Mouse (Mus musculus): ENCODE measurements around the gene Ppp3ca. TPM values are rescaled to one million over a fixed set of nuclear protein-coding genes. Genes with fewer than 3 reads are reported as not detected.

Ppp3ca gene
- total and polyA plus RNA-seq, 3 experiments, result 63.4 to 143 (median 130) TPM

- Histone ChIP-seq H3K79me2 (replicated peaks; ENCODE audit: control insufficient read depth, extremely low read depth, insufficient read depth, poor library complexity, severe bottlenecking) (peaks cover 64% of the 10 kb centered on the region), H3K4me1 (ENCODE audit: control insufficient read depth in 1 of 2, insufficient read depth in 2 of 2) (peaks cover 33 to 81% of the 10 kb centered on the region in 2 experiments), H3K9me3 (replicated peaks; ENCODE audit: low read length) (no peaks in the 10 kb centered on the region), H3K27me3 (replicated peaks) (no peaks in the 10 kb centered on the region), H3K4me2 (ENCODE audit: insufficient read depth, low read depth, poor library complexity, severe bottlenecking) (no peak overlapping the region), H3K4me3 (replicated peaks in 1 of 3; ENCODE audit: low read depth in 2 of 3, low read length in 2 of 3, poor library complexity in 1 of 3) (no peak overlapping the region), H3K36me3 (replicated peaks in 1 of 2; ENCODE audit: control insufficient read depth in 1 of 2, insufficient read depth in 1 of 2, low read length in 1 of 2) (peaks cover 0 to 4% of the 10 kb centered on the region in 2 experiments), H3K27ac (ENCODE audit: insufficient read depth, low read depth) (no peak overlapping the region), H3K9ac (ENCODE audit: insufficient read depth, low read depth) (no peak overlapping the region)
- TF ChIP-seq HCFC1 (IDR thresholded peaks at IDR 0.05; ENCODE audit: low read depth, low read length) (no peak), POLR2AphosphoS2 (IDR thresholded peaks at IDR 0.05; ENCODE audit: low read depth, low read length) (no peak), MAFK (IDR thresholded peaks at IDR 0.05; ENCODE audit: insufficient replicate concordance, low read length) (no peak), TCF12 (IDR thresholded peaks at IDR 0.05; ENCODE audit: low read depth, low read length) (no peak), BHLHE40 (IDR thresholded peaks at IDR 0.05; ENCODE audit: low read depth, low read length) (no peak), MAX (IDR thresholded peaks at IDR 0.05; ENCODE audit: low read length) (no peak), NRF1 (IDR thresholded peaks at IDR 0.05; ENCODE audit: low read depth, low read length) (no peak), JUN (IDR thresholded peaks at IDR 0.05; ENCODE audit: insufficient read depth, low read depth, low read length) (no peak), ZMIZ1 (IDR thresholded peaks at IDR 0.05; ENCODE audit: low read depth, low read length) (no peak)
- dilution Hi-C loops (cut with MboI; ENCODE audit: extremely low pct_ligation_motif_present, extremely low pct_unique_long_range_greater_than_20kb, low sequenced_read_pairs), result no loop called here
- no peak for DNase-seq (ENCODE audit: extremely low read depth)
- in situ Hi-C loops (cut with MboI; ENCODE audit: low pct_ligation_motif_present, low pct_unique_long_range_greater_than_20kb, low sequenced_read_pairs), result no loop called here
Measured at GRCm38 (mm10) chr3:136748761-136749476, 79.0 kb downstream of the Ppp3ca start.

- Histone ChIP-seq H3K9me3 (replicated peaks; ENCODE audit: low read length) (no peaks in the 10 kb centered on the region), H3K27me3 (replicated peaks) (no peaks in the 10 kb centered on the region), H3K4me3 (replicated peaks in 1 of 3; ENCODE audit: low read depth in 2 of 3, low read length in 2 of 3, poor library complexity in 1 of 3) (no peak overlapping the region), H3K36me3 (replicated peaks in 1 of 2; ENCODE audit: control insufficient read depth in 1 of 2, insufficient read depth in 1 of 2, low read length in 1 of 2) (peaks cover 0 to 7% of the 10 kb centered on the region in 2 experiments), H3K4me2 (ENCODE audit: insufficient read depth, low read depth, poor library complexity, severe bottlenecking) (no peak overlapping the region), H3K27ac (ENCODE audit: insufficient read depth, low read depth) (no peak overlapping the region), H3K9ac (ENCODE audit: insufficient read depth, low read depth) (no peak overlapping the region), H3K4me1 (ENCODE audit: control insufficient read depth in 1 of 2, insufficient read depth in 2 of 2) (peaks cover 28 to 81% of the 10 kb centered on the region in 2 experiments), H3K79me2 (replicated peaks; ENCODE audit: control insufficient read depth, extremely low read depth, insufficient read depth, poor library complexity, severe bottlenecking) (peaks cover 63% of the 10 kb centered on the region)
- TF ChIP-seq TBP (conservative IDR thresholded peaks at IDR 0.05; ENCODE audit: low read depth, low read length) (no peak), PAX5 (IDR thresholded peaks at IDR 0.05; ENCODE audit: low read length) (no peak), CHD2 (IDR thresholded peaks at IDR 0.05; ENCODE audit: low read length) (no peak), MAX (IDR thresholded peaks at IDR 0.05; ENCODE audit: low read length) (no peak), ZMIZ1 (IDR thresholded peaks at IDR 0.05; ENCODE audit: low read depth, low read length) (no peak), MXI1 (IDR thresholded peaks at IDR 0.05; ENCODE audit: low read depth, low read length) (no peak), HCFC1 (IDR thresholded peaks at IDR 0.05; ENCODE audit: low read depth, low read length) (no peak), SMC3 (IDR thresholded peaks at IDR 0.05; ENCODE audit: low read depth, low read length) (no peak), USF2 (conservative IDR thresholded peaks at IDR 0.05; ENCODE audit: low read depth, low read length) (no peak), NRF1 (IDR thresholded peaks at IDR 0.05; ENCODE audit: low read depth, low read length) (no peak), CTCF (conservative IDR thresholded peaks at IDR 0.05 in 1 of 2, IDR thresholded peaks at IDR 0.05 in 1 of 2; ENCODE audit: low read depth in 2 of 2, low read length in 2 of 2) (no peak), SIN3A (IDR thresholded peaks at IDR 0.05; ENCODE audit: low read length) (no peak), UBTF (IDR thresholded peaks at IDR 0.05; ENCODE audit: low read depth, low read length) (no peak), MYC (IDR thresholded peaks at IDR 0.05; ENCODE audit: low read depth, low read length) (no peak), POLR2A (IDR thresholded peaks at IDR 0.05; ENCODE audit: low read depth, low read length) (no peak), TCF12 (IDR thresholded peaks at IDR 0.05; ENCODE audit: low read depth, low read length) (no peak), ZKSCAN1 (IDR thresholded peaks at IDR 0.05; ENCODE audit: borderline replicate concordance, low read depth, low read length) (no peak)
- DNase-seq (ENCODE audit: extremely low read depth), result no peak
- in situ Hi-C loops (cut with MboI; ENCODE audit: low pct_ligation_motif_present, low pct_unique_long_range_greater_than_20kb, low sequenced_read_pairs), result no loop called here
- dilution Hi-C loops (cut with MboI; ENCODE audit: extremely low pct_ligation_motif_present, extremely low pct_unique_long_range_greater_than_20kb, low sequenced_read_pairs), result no loop called here
Measured at GRCm38 (mm10) chr3:136749477-136749797, 79.5 kb downstream of the Ppp3ca start.

All from CH12.LX (cell line).